Mouse (Mus musculus): ENCODE results near the gene Fam118a.

GRCm38 (mm10) chr15:85055186-85055585 lies 26.4 kb downstream of the Fam118a start:
- TF ChIP-seq POLR2A (IDR thresholded peaks at IDR 0.05; ENCODE audit: borderline replicate concordance, extremely low read depth, low read depth, low read length) (no peak), CTCF (IDR thresholded peaks at IDR 0.05; ENCODE audit: insufficient read depth, low read length) (no peak)

Data from lung, adult 2 months (tissue).